Mouse (Mus musculus): ENCODE results near the gene Dnah5. TPM values are rescaled to one million over a fixed set of nuclear protein-coding genes. Genes with fewer than 3 reads are reported as not detected.

Gene Dnah5
- polyA plus RNA-seq, 1 experiment = not detected

DNA sequence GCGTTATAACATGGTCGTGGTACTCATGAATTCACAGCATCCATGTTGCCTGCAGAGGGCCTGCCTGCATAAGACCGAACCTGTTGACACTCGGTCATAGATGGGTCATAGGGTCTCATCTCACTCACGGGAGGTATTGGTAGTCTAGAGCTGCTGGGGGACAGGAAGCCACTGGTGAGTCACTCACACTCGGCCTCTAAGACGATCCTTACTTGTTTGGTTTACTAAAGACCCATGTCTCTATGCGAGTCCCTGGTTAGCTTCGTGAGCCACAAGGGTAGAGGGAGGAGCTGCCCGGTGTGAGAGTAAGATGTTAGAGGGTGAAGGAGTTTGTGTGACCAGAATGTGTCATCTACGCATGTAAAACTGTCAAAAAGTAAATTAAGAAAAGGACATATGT lies 24.6 kb upstream of the Dnah5 start:
- Histone ChIP-seq H3K36me3 (ENCODE audit: control insufficient read depth, insufficient read depth, low read length) (no peaks in the 10 kb centered on the region), H3K4me3 (ENCODE audit: extremely low read depth, insufficient read depth, insufficient read length) (no peak overlapping the region), H3K27ac (ENCODE audit: insufficient read depth, low read length) (no peak overlapping the region), H3K4me1 (ENCODE audit: control insufficient read depth, insufficient read depth, insufficient read length) (peaks cover 2% of the 10 kb centered on the region; the same call in 1 of the 2 replicates), H3K27me3 (ENCODE audit: control insufficient read depth, insufficient read depth, low read length) (peaks cover 2% of the 10 kb centered on the region)
- no peak for TF ChIP-seq POLR2A (IDR thresholded peaks at IDR 0.05; ENCODE audit: low read depth, low read length)
- no peak for TF ChIP-seq CTCF (IDR thresholded peaks at IDR 0.05; ENCODE audit: extremely low read depth, insufficient read depth, insufficient read length, insufficient replicate concordance)
- 75% methylated on average over 11 of the region's 11 CpGs for WGBS
- no peak for DNase-seq (ENCODE audit: low read depth in 1 of 2, low spot score in 2 of 2)

DNA sequence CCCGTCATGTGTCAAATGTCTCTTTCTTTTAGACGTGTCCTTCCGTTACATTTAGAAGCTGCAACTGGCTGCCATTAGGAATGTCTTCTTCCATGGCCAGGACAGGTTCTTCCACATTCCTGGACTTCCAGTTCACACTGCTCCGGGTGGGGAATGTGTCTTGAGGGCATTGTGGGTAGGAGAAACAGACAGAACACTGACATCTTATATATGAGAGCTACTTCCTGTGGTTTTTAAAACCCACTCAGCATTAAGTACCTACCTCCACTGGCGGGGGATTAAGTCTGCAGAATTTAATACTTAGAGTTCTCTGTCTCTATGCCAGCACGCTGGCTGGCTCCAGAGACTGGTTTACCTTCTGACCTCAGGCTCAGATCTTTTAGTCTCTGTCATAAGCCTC lies 24.0 kb upstream of the Dnah5 start:
- WGBS = 52% methylated on average over 6 of the region's 6 CpGs
- no peak for DNase-seq (ENCODE audit: low read depth in 1 of 2, low spot score in 2 of 2)
- H3K27me3 ChIP-seq (ENCODE audit: control insufficient read depth, insufficient read depth, low read length) = peaks cover 2% of the 10 kb centered on the region

DNA sequence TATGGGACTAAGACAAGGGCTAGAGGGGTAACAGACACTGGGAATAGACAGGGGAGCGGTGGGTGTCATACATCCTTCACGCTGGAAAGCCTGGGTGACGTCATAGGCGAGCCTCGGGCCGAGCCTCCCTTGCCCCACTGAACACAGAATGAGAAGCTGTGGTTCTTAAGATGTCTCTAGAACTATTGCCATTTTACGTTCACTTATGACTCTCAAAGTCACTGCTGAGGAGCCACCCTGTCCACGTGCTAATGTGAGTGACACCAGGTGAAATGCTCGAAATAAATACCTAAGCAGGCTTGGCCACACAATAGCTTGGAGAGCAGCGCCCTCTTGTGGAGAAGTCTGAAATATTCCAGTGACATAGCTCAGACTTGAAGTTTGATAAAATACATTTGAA lies 21.7 kb upstream of the Dnah5 start:
- Histone ChIP-seq H3K4me3 (ENCODE audit: extremely low read depth, insufficient read depth, insufficient read length) (no peak overlapping the region), H3K27me3 (ENCODE audit: control insufficient read depth, insufficient read depth, low read length) (peaks cover 2% of the 10 kb centered on the region), H3K36me3 (ENCODE audit: control insufficient read depth, insufficient read depth, low read length) (no peaks in the 10 kb centered on the region), H3K4me1 (ENCODE audit: control insufficient read depth, insufficient read depth, insufficient read length) (peaks cover 2% of the 10 kb centered on the region; the same call in 1 of the 2 replicates), H3K27ac (ENCODE audit: insufficient read depth, low read length) (no peak overlapping the region)
- WGBS = 15% methylated on average over 10 of the region's 10 CpGs
- TF ChIP-seq POLR2A (IDR thresholded peaks at IDR 0.05; ENCODE audit: low read depth, low read length) (no peak), CTCF (IDR thresholded peaks at IDR 0.05; ENCODE audit: extremely low read depth, insufficient read depth, insufficient read length, insufficient replicate concordance) (peak; percentile 64; the same call in 1 of the 2 replicates)
- DNase-seq (ENCODE audit: low read depth in 1 of 2, low spot score in 2 of 2) = peak; percentile 45 to 58

More for the DNA sequence above, 24.0 kb upstream of the Dnah5 start:
- peaks cover 2% of the 10 kb centered on the region; the same call in 1 of the 2 replicates for H3K4me1 ChIP-seq (ENCODE audit: control insufficient read depth, insufficient read depth, insufficient read length)
- TF ChIP-seq POLR2A (IDR thresholded peaks at IDR 0.05; ENCODE audit: low read depth, low read length) (no peak), CTCF (IDR thresholded peaks at IDR 0.05; ENCODE audit: extremely low read depth, insufficient read depth, insufficient read length, insufficient replicate concordance) (no peak)
- no peak overlapping the region for H3K27ac ChIP-seq (ENCODE audit: insufficient read depth, low read length)
- H3K4me3 ChIP-seq (ENCODE audit: extremely low read depth, insufficient read depth, insufficient read length) = no peak overlapping the region
- H3K36me3 ChIP-seq (ENCODE audit: control insufficient read depth, insufficient read depth, low read length) = no peaks in the 10 kb centered on the region

DNA sequence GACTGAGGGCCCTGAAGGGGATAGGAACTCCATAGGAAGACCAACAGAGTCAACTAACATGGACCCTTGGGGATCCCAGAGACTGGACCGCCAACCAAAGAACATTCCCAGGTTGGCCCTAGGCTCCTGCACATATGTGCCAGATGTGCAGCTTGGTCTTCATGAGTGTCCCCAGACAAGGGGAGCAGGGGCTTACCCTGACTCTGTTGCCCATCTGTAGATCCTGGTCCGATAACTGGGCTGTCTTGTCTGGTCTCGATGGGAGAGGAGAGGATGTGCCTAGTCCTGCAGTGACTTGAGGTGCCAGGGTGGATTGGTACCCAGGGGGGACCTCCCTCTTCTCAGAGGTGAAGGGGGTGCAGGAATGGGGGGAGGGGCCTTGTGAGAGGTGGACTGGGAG lies 21.0 kb upstream of the Dnah5 start:
- WGBS = 64% methylated on average over 3 of the region's 3 CpGs
- no peak overlapping the region for H3K27ac ChIP-seq (ENCODE audit: insufficient read depth, low read length)
- no peaks in the 10 kb centered on the region for H3K36me3 ChIP-seq (ENCODE audit: control insufficient read depth, insufficient read depth, low read length)
- peaks cover 2% of the 10 kb centered on the region; the same call in 1 of the 2 replicates for H3K4me1 ChIP-seq (ENCODE audit: control insufficient read depth, insufficient read depth, insufficient read length)
- DNase-seq (ENCODE audit: low read depth in 1 of 2, low spot score in 2 of 2) = no peak
- TF ChIP-seq CTCF (IDR thresholded peaks at IDR 0.05; ENCODE audit: extremely low read depth, insufficient read depth, insufficient read length, insufficient replicate concordance) (no peak), POLR2A (IDR thresholded peaks at IDR 0.05; ENCODE audit: low read depth, low read length) (no peak)
- peaks cover 2% of the 10 kb centered on the region for H3K27me3 ChIP-seq (ENCODE audit: control insufficient read depth, insufficient read depth, low read length)
- no peak overlapping the region for H3K4me3 ChIP-seq (ENCODE audit: extremely low read depth, insufficient read depth, insufficient read length)

DNA sequence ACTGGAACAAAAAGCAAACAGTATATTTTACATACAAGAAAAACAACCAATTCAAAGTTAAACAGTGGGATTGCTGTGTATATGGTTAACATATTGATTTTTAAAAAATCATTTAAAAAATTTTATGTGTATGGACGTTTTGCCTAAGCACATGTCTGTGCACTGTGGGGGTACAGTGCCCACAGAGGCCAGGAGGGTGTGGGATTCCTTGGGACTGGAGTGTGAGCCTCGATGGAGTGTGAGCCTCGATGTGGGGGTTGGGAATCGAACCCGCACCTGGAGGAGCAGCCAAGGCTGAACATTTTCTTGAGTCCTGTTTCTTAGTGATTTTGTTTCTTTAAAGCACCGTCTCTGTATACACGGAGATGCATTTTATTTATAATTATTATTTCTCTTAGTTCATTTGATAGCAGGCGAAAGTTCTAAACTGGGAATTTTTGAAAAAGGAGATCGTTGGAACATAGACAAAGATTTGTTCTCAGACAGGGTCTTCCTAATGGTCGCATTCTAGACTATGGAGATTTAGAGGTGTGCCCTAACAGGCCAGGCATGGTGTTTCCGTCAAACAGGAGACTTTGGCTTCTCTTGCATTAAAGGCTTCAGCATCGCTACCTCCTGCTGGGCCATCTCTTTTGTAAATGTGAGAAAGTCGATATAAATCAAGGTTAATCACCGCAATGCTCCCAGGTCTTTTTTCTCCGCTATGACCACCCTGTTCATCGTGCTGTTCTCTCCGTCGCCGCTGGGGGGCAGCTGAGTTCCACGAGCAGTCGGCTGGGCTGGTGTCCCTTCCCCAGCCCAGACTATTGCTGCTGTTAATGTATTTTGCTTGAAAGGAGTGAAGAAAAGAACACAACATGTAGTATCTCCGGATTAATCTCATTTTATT lies 15.8 kb upstream of the Dnah5 start:
- Histone ChIP-seq H3K4me1 (ENCODE audit: control insufficient read depth, insufficient read depth, insufficient read length) (no peaks in the 10 kb centered on the region), H3K27ac (ENCODE audit: insufficient read depth, low read length) (no peak overlapping the region), H3K4me3 (ENCODE audit: extremely low read depth, insufficient read depth, insufficient read length) (no peak overlapping the region), H3K27me3 (ENCODE audit: control insufficient read depth, insufficient read depth, low read length) (no peaks in the 10 kb centered on the region), H3K36me3 (ENCODE audit: control insufficient read depth, insufficient read depth, low read length) (no peaks in the 10 kb centered on the region)
- TF ChIP-seq POLR2A (IDR thresholded peaks at IDR 0.05; ENCODE audit: low read depth, low read length) (no peak), CTCF (IDR thresholded peaks at IDR 0.05; ENCODE audit: extremely low read depth, insufficient read depth, insufficient read length, insufficient replicate concordance) (peak; percentile 87)
- DNase-seq (ENCODE audit: low read depth in 1 of 2, low spot score in 2 of 2) = peak; percentile 8 to 63
- 31% methylated on average over 22 of the region's 22 CpGs for whole genome bisulfite sequencing

DNA sequence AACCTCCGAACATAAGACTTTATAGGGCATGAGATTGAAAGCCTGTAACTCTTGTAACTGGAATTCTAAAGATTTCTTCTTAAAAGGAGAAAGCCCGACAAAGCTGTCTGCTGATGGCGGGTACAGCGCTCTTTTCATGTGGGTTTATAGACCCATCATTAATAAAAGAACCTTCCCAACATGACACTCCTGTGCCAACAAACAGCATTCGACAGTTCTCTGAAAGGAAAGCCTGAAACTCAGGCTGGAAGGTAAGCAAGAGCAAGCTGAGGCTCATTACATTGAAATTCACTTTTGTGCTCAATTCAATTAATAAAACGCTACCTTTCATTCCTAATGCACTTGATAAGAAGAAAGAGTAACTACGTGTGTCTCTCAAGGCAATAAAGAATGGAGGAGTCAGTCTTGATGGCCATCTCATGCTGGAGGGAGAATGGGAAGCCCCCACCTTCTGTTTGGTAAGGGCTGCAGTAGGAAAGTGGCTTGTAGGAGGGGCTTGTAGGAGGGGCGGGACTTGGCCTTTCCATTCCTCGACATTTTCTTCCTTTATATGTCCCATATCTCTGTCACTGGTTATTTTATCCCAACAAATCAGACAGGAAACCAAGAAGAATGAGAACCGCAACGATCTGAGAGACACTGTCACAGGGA lies 15.1 kb upstream of the Dnah5 start:
- Histone ChIP-seq H3K4me3 (ENCODE audit: extremely low read depth, insufficient read depth, insufficient read length) (no peak overlapping the region), H3K36me3 (ENCODE audit: control insufficient read depth, insufficient read depth, low read length) (no peaks in the 10 kb centered on the region), H3K27ac (ENCODE audit: insufficient read depth, low read length) (no peak overlapping the region), H3K4me1 (ENCODE audit: control insufficient read depth, insufficient read depth, insufficient read length) (no peaks in the 10 kb centered on the region), H3K27me3 (ENCODE audit: control insufficient read depth, insufficient read depth, low read length) (no peaks in the 10 kb centered on the region)
- 71% methylated on average over 11 of the region's 11 CpGs for WGBS
- TF ChIP-seq CTCF (IDR thresholded peaks at IDR 0.05; ENCODE audit: extremely low read depth, insufficient read depth, insufficient read length, insufficient replicate concordance) (no peak), POLR2A (IDR thresholded peaks at IDR 0.05; ENCODE audit: low read depth, low read length) (no peak)
- DNase-seq (ENCODE audit: low read depth in 1 of 2, low spot score in 2 of 2) = no peak

All from spleen, adult 2 months (tissue).